Mouse (Mus musculus) brain, embryonic 14.5 days (tissue): ENCODE measurements around the gene Lpp. TPM values are rescaled to one million over a fixed set of nuclear protein-coding genes. Genes with fewer than 3 reads are reported as not detected.

Experiments
- DNase-seq: peaks from one replicate; pipeline ENCODE4 v3.0.0-alpha.2; 2011; ENCODE audit warnings: low read depth
- CTCF ChIP-seq: fragments of 200-500 bp; IDR thresholded peaks from 2 replicates; pipeline ENCODE4 v1.5.1; 2012; ENCODE audit warnings: inconsistent platforms, mild to moderate bottlenecking, moderate library complexity, borderline replicate concordance; ENCODE audit not compliant: insufficient read depth, insufficient read length; ENCODE audit errors: extremely low read depth
- POLR2A ChIP-seq: fragments of 200-500 bp; IDR thresholded peaks from 2 replicates; pipeline ENCODE4 v1.6.1; 2012; ENCODE audit warnings: mild to moderate bottlenecking, inconsistent platforms, borderline replicate concordance; ENCODE audit not compliant: poor library complexity, insufficient read depth, insufficient read length, severe bottlenecking; ENCODE audit errors: extremely low read depth
- polyA plus RNA-seq: library from polyadenylated mRNA; depleted of rRNA; stranded (reverse); fragments of >200 nt; gene quantifications from 2 replicates; pipeline ENCODE4 v1.2.3, GENCODE M21; 2012

Lpp gene
- polyA plus RNA-seq, 1 experiment, result 5.4 TPM

DNA sequence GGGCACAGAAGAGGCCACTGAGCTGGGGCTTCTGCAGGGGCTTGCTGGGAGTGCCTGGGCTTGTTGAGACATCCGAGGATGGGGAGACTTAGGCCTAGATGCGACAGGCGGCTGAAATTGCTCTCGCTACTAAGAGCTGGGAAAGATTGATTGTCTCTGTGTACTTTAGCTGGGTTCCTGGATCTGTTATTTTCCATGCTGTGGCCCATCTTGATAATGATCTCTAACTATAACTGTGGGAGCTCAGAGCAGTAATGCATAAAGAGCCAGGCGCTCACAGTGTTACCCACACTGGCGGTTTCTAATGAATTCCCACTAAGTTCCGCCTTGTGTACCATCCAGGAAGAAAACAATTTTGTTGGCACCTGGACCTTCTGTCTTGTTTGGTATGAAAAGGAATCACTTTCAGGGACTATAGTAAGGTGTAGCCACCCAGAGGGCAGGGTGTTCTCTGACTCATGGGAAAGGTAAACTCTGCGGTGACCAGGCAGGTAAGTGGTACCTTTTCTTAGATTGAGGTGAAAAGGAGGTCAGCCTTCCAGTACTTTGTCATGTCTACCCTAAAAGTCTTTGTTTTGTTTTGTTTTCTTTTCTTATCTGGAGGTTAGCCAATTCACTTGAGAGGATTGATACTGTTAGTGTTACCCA lies 10.6 kb downstream of the Lpp start:
- TF ChIP-seq POLR2A (no peak), CTCF (no peak)

GRCm38 (mm10) chr16:24406521-24406920 lies 13.2 kb downstream of the Lpp start:
- no peak for DNase-seq
- TF ChIP-seq CTCF (no peak), POLR2A (no peak)

More for the DNA sequence above, 10.6 kb downstream of the Lpp start:
- no peak for DNase-seq

GRCm38 (mm10) chr16:24411281-24411680 lies 18.0 kb downstream of the Lpp start:
- no peak for TF ChIP-seq CTCF
- DNase-seq, result no peak

- TF ChIP-seq CTCF, result no peak
- no peak for TF ChIP-seq POLR2A
- DNase-seq, result no peak
These were observed 18.9 kb downstream of the Lpp start for GRCm38 (mm10) chr16:24412193-24412592.

DNA sequence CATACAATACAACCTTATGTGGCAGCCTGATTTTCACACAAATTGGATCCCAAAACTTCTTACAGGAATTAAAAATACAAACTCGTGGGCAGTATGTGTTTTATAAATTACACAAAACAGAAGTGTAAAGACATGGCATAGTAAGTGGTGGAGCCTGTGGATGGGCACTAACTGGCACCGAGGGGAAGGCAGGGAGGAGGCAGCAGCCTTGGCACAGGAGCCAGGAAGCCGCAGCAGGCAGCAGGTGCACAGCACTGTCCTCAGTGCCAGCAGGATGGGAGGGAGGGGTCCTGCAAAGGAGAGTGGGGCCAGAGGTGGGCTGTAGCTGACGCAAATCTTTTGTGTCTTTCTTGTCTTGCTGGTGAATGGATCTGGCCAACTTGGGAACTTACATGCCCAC lies 19.8 kb downstream of the Lpp start:
- DNase-seq, result no peak
- TF ChIP-seq CTCF (no peak), POLR2A (no peak)

- TF ChIP-seq CTCF, result no peak
- no peak for TF ChIP-seq POLR2A
- DNase-seq, result no peak
These were observed 24.7 kb downstream of the Lpp start for GRCm38 (mm10) chr16:24418022-24418421.

- TF ChIP-seq POLR2A (no peak), CTCF (no peak)
These were observed 27.4 kb downstream of the Lpp start for GRCm38 (mm10) chr16:24420603-24421120.

GRCm38 (mm10) chr16:24421687-24422418 lies 28.5 kb downstream of the Lpp start:
- DNase-seq, result peak; percentile 65
- TF ChIP-seq CTCF (no peak), POLR2A (no peak)

More at GRCm38 (mm10) chr16:24420603-24421120, 27.4 kb downstream of the Lpp start:
- no peak for DNase-seq

GRCm38 (mm10) chr16:24423196-24423595 lies 29.9 kb downstream of the Lpp start:
- TF ChIP-seq POLR2A, result no peak
- TF ChIP-seq CTCF, result no peak
- DNase-seq, result peak; percentile 40

DNA sequence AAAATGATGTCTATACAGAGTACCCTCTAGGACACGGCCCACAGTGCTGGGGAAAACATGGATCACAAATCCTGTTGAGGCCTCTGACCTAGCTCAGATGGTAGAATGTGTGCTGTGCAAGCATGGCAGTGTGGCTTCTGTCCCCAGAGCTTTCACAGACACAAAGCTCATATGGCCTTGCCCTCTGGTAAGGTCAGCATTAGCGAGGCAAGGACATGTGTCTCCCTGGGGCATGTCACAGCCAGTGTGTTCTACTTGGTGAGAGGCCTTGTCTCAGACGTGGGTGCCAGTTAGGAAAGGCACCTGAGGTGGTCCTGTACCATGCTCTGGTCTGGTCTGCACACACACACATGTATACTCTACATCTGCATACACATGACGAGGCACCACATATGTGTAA lies 30.4 kb downstream of the Lpp start:
- DNase-seq, result no peak
- TF ChIP-seq CTCF (no peak), POLR2A (no peak)

DNA sequence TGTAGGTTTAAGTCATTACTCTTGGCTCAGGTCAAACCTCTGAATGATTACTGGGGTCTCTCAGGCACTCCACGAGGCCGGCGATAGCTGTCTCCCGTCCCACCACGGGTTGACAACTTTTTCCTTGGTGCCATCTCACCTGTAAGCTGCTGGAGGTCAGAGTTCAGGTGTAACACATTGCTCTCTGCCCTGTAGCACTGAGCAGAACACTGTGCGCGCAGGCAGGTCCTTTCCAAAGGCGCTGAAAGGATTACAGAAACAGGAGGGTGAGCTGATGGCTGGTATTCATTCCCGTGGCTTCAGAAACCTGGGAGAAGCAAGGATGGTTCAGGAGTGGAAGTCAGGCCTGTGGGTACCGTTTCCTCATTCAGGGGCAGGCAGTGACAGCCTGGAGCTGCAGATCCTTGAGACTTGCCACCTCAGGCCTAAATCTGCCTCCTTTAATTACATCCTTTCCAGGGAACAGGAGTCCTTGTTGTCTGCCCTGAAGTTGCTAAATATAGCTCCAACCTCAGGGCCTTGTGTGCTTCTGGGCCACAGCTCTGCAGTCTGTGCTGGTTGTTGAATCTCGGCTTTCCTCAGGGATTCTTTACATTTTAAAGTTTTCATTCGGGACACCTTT lies 31.2 kb downstream of the Lpp start:
- TF ChIP-seq CTCF (no peak), POLR2A (no peak)
- no peak for DNase-seq
